Mouse (Mus musculus) ES-E14 (cell line): ENCODE measurements around the gene Ubc.

Experiments
- HCFC1 ChIP-seq: IDR thresholded peaks from 2 replicates; pipeline ENCODE4 v1.6.1; 2012; ENCODE audit warnings: low read length, inconsistent platforms, borderline replicate concordance; ENCODE audit not compliant: insufficient read depth
- MAFK ChIP-seq: IDR thresholded peaks from 2 replicates; pipeline ENCODE4 v1.6.1; 2014; ENCODE audit warnings: mild to moderate bottlenecking, low read depth, low read length, inconsistent platforms; ENCODE audit not compliant: insufficient read depth
- ZC3H11A ChIP-seq: IDR thresholded peaks from 2 replicates; pipeline ENCODE4 v1.6.1; 2012; ENCODE audit warnings: low read depth, mild to moderate bottlenecking, inconsistent platforms, low read length, borderline replicate concordance

GRCm38 (mm10) chr5:125377214-125377613, 12.8 kb downstream of the Ubc start:
- TF ChIP-seq ZC3H11A (no peak), HCFC1 (no peak), MAFK (no peak)
